ENCODE assay signal across 16 mouse cellular contexts in genomic region chr11:109859441-109859840, GRCm38 (mm10). TPM values are rescaled to one million over a fixed set of nuclear protein-coding genes. Genes with fewer than 3 reads are reported as not detected.
DNase-seq lines count a peak whose midpoint lies in the region; ATAC-seq and TF ChIP-seq lines count a peak whose summit lies in the region.
"Had no signal": no experiment of that assay in that cellular context is flagged by ENCODE, and none has a peak within 500 bp of the region (broad histone marks: within the 10 kb centered on the region; RNA-seq: fewer than 3 reads in every experiment).

No protein-coding gene starts in this region.

- no peak overlapping the region for H3K9ac ChIP-seq in liver, postnatal 0 days (replicated peaks)
- H3K9ac ChIP-seq in heart, embryonic 11.5 days (ENCODE audit: low read depth, low read length), result no peak overlapping the region
- H3K9ac ChIP-seq: hindbrain, embryonic 14.5 days; lung, embryonic 14.5 days had no signal

- TF ChIP-seq POLR2A in spleen, adult 2 months (IDR thresholded peaks at IDR 0.05; ENCODE audit: low read depth, low read length), result no peak

- no peak for TF ChIP-seq EP300 in liver, postnatal 0 days (IDR thresholded peaks at IDR 0.05; ENCODE audit: low read depth)

- no peak overlapping the region for H3K4me3 ChIP-seq in spleen, adult 2 months (ENCODE audit: extremely low read depth, insufficient read depth, insufficient read length)
- no peak overlapping the region for H3K4me3 ChIP-seq in liver, postnatal 0 days (ENCODE audit: low read depth, low read length)
- no peak overlapping the region for H3K4me3 ChIP-seq in heart, embryonic 11.5 days (ENCODE audit: low read depth, low read length)

- H3K36me3 ChIP-seq in spleen, adult 2 months (ENCODE audit: control insufficient read depth, insufficient read depth, low read length), result no peaks in the 10 kb centered on the region
- H3K36me3 ChIP-seq in liver, postnatal 0 days (replicated peaks; ENCODE audit: insufficient read depth, low read length), result no peaks in the 10 kb centered on the region
- no peaks in the 10 kb centered on the region for H3K36me3 ChIP-seq in heart, embryonic 11.5 days (ENCODE audit: control insufficient read depth, insufficient read depth, low read length)
- H3K36me3 ChIP-seq: limb, embryonic 13.5 days had no signal

- H3K4me1 ChIP-seq in spleen, adult 2 months (ENCODE audit: control insufficient read depth, insufficient read depth, insufficient read length), result no peaks in the 10 kb centered on the region
- H3K4me1 ChIP-seq in liver, postnatal 0 days (ENCODE audit: insufficient read depth), result peaks cover 4% of the 10 kb centered on the region; the same call in 1 of the 2 replicates
- H3K4me1 ChIP-seq in heart, embryonic 11.5 days (ENCODE audit: control insufficient read depth, insufficient read depth, low read length), result 0 out of 2 replicates have a peak, but pooled peaks cover 2% of the 10 kb centered on the region

- WGBS in spleen, adult 2 months, result 84% methylated on average over 4 of the region's 4 CpGs
- 82% methylated on average over 4 of the region's 4 CpGs for WGBS in liver, postnatal 0 days (ENCODE audit: insufficient replicate concordance)
- 81% methylated on average over 4 of the region's 4 CpGs for WGBS in heart, embryonic 11.5 days (ENCODE audit: insufficient replicate concordance)

- DNase-seq in CD4-positive, CD25-positive, alpha-beta regulatory T cell, adult 2 months (ENCODE audit: low read depth, low spot score), result peak; percentile 20
- no peak for DNase-seq in spleen, adult 2 months (ENCODE audit: low read depth in 1 of 2, low spot score in 2 of 2)
- DNase-seq in spleen, adult 18-20 months, result no peak
- no peak for DNase-seq in liver, postnatal 0 days
- no peak for DNase-seq in right cerebral cortex, postnatal 36 days (ENCODE audit: low spot score in 2 of 2)
- no peak for DNase-seq in right cerebral cortex, postnatal 4 days
- DNase-seq: cerebellum, adult 18-20 months had no signal

- H3K9me3 ChIP-seq in liver, postnatal 0 days (ENCODE audit: low read length), result no peaks in the 10 kb centered on the region
- no peaks in the 10 kb centered on the region; the same call in 1 of the 2 replicates for H3K9me3 ChIP-seq in heart, embryonic 11.5 days (replicated peaks; ENCODE audit: control insufficient read depth, low read length)
- H3K9me3 ChIP-seq: limb, embryonic 13.5 days had no signal

- TF ChIP-seq CTCF in spleen, adult 2 months (IDR thresholded peaks at IDR 0.05; ENCODE audit: extremely low read depth, insufficient read depth, insufficient read length, insufficient replicate concordance), result no peak
- no peak for TF ChIP-seq CTCF in liver, postnatal 0 days (IDR thresholded peaks at IDR 0.05; ENCODE audit: low read depth)

- peak overlapping the region; percentile 65; the same call in 1 of the 2 replicates for H3K4me2 ChIP-seq in liver, postnatal 0 days (ENCODE audit: low read depth, low read length)
- no peak overlapping the region for H3K4me2 ChIP-seq in heart, embryonic 11.5 days

- no peak for ATAC-seq in CD4-positive, CD25-positive, alpha-beta regulatory T cell, adult 4 months
- no peak for ATAC-seq in liver, postnatal 0 days
- no peak for ATAC-seq in heart, embryonic 11.5 days (replicated peaks; ENCODE audit: insufficient number of reproducible peaks, low FRiP score, low TSS enrichment)
- ATAC-seq: midbrain, embryonic 16.5 days had no signal

- peak overlapping the region; percentile 75 for H3K27ac ChIP-seq in spleen, adult 2 months (ENCODE audit: insufficient read depth, low read length)
- no peak overlapping the region for H3K27ac ChIP-seq in liver, postnatal 0 days (ENCODE audit: low read depth)
- no peak overlapping the region for H3K27ac ChIP-seq in heart, embryonic 11.5 days (ENCODE audit: low read depth, low read length)
- H3K27ac ChIP-seq: hindbrain, embryonic 14.5 days had no signal

- no peaks in the 10 kb centered on the region for H3K27me3 ChIP-seq in spleen, adult 2 months (ENCODE audit: control insufficient read depth, insufficient read depth, low read length)
- H3K27me3 ChIP-seq in liver, postnatal 0 days (ENCODE audit: insufficient read depth, low read length), result no peaks in the 10 kb centered on the region
- H3K27me3 ChIP-seq in heart, embryonic 11.5 days (ENCODE audit: control insufficient read depth, insufficient read depth, low read length), result no peaks in the 10 kb centered on the region
- H3K27me3 ChIP-seq: limb, embryonic 13.5 days had no signal

RNA-seq across cellular contexts. Expression of gene 1700012B07Rik, which starts 31.6 kb away (rescaled TPM):
- under 1 TPM in 1 of 2 experiments, not detected in 1; 0.94 TPM for polyA plus RNA-seq in CD4-positive, CD25-positive, alpha-beta regulatory T cell, adult 4 months (2017; shearing (Covaris generic))
- not detected in 2 replicates for polyA plus RNA-seq in spleen, adult 2 months (2012; rRNA removed)
- polyA plus RNA-seq in liver, postnatal 0 days (2015; fragmentation: Nextera tagmentation; extraction: Ambion mirVana), result 0.59 TPM in 1 of 2 replicates, not detected in the other
- not detected in 2 replicates for polyA plus RNA-seq in heart, embryonic 11.5 days (2014; fragmentation: Nextera tagmentation; extraction: Ambion mirVana)
- polyA plus RNA-seq: embryonic facial prominence, embryonic 11.5 days; hindbrain, embryonic 14.5 days; limb, embryonic 13.5 days; lung, embryonic 14.5 days; midbrain, embryonic 16.5 days; neural tube, embryonic 11.5 days; stomach, postnatal 0 days had no signal
